Mouse (Mus musculus) CH12.LX (cell line): Measurements from ENCODE around the gene Abhd11.

ENCODE experiments used
- BHLHE40 ChIP-seq: IDR thresholded peaks from 2 replicates; pipeline ENCODE4 v1.6.1; 2011; ENCODE audit warnings: mild to moderate bottlenecking, low read depth, low read length, improper control_type of control experiment
- CTCF ChIP-seq, 2 experiments: IDR thresholded peaks in 1 of 2; conservative IDR thresholded peaks in 1 of 2; 2 replicates each; pipeline ENCODE4 v1.5.1; 2011 to 2012; ENCODE audit warnings: low read depth in 2 of 2, low read length in 2 of 2, improper control_type of control experiment in 1 of 2, inconsistent platforms in 1 of 2, mild to moderate bottlenecking in 1 of 2, moderate library complexity in 1 of 2
- KAT2A ChIP-seq: IDR thresholded peaks from 2 replicates; pipeline ENCODE4 v1.6.1; 2012; ENCODE audit warnings: low read length, improper control_type of control experiment, inconsistent platforms; ENCODE audit not compliant: insufficient replicate concordance
- MEF2A ChIP-seq: IDR thresholded peaks from 2 replicates; pipeline ENCODE4 v1.6.1; 2014; ENCODE audit warnings: low read depth, mild to moderate bottlenecking, inconsistent platforms, low read length, improper control_type of control experiment, borderline replicate concordance
- POLR2AphosphoS2 ChIP-seq: IDR thresholded peaks from 2 replicates; pipeline ENCODE4 v1.6.1; 2011; ENCODE audit warnings: low read depth, low read length, improper control_type of control experiment
- USF1 ChIP-seq: IDR thresholded peaks from 2 replicates; pipeline ENCODE4 v1.6.1; 2014; ENCODE audit warnings: low read depth, mild to moderate bottlenecking, inconsistent platforms, low read length, improper control_type of control experiment

DNA sequence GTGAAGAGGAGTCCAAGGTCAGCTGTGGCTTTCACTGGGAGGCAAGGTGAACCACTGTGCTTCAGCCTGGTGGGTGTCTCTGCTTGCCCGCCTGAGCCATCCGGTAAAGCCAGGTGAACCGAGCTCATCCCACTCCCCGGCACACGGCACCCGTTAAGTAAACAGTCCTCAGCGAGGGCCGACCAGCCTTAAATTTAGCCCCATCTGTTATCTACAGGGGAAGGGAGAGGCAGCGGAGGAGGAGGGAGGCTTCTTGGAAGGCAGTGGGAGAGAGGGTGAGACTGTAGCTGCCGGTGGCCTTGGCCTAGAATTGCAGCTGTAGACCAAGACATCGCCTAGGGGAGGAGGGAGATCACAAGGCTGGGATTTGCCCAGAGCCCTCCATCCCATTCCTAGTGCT is 31.8 kb downstream of the Abhd11 start:
- no peak for TF ChIP-seq MEF2A
- no peak for TF ChIP-seq USF1
- TF ChIP-seq BHLHE40 = no peak
- no peak for TF ChIP-seq KAT2A
- TF ChIP-seq CTCF (conservative IDR thresholded peaks at IDR 0.05 in 1 of 2, IDR thresholded peaks at IDR 0.05 in 1 of 2; ENCODE audit: low read depth in 2 of 2, low read length in 2 of 2) = no peak
- no peak for TF ChIP-seq POLR2AphosphoS2
